Mouse (Mus musculus) bone marrow, adult 2 months (tissue): ENCODE data around the gene Atp13a5.

ENCODE experiments used
- CTCF ChIP-seq: fragments of 200-500 bp; IDR thresholded peaks from 2 replicates; pipeline ENCODE4 v1.5.1; 2011; ENCODE audit warnings: low read length, control low read depth; ENCODE audit not compliant: control insufficient read depth, insufficient read depth
- POLR2A ChIP-seq: fragments of 200-500 bp; IDR thresholded peaks from 2 replicates; pipeline ENCODE4 v1.6.1; 2011; ENCODE audit warnings: low read depth, mild to moderate bottlenecking, control low read depth, low read length, borderline replicate concordance; ENCODE audit not compliant: control insufficient read depth

DNA sequence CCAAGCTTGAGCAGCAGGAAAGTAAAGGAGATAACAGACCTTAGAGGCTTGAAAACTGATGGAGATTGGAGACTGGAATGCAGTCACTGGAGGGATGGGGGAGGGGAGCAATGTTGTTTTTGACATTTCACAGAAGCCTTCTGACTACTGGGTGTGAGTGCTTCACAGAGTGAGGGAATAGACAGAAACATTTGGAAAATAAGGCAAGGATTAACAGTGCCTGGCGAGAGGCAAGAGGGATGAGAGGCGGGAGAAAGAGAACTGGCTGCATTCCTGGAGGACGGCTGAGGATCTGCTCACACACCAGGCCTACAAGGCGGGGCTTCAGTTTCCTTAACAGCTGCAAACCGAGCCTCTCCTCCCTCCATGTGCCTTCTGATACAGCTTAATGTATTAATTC lies 180.1 kb downstream of the Atp13a5 start:
- TF ChIP-seq CTCF, result no peak
- no peak for TF ChIP-seq POLR2A
